Mouse (Mus musculus) kidney, postnatal 36 days (tissue): ENCODE results near the gene Cntln.

Experiments used
- DNase-seq, 2 experiments: peaks; one replicate each; pipeline ENCODE4 v3.0.0; 2021 to 2022; ENCODE audit warnings: mixed read lengths in 2 of 2

Cntln gene

GRCm38 (mm10) chr4:84884111-84884538 lies at the start of gene Cntln:
TSS of gene Cntln (plus strand) at chr4:84884309.
- DNase-seq: peak; percentile 95 to 96

GRCm38 (mm10) chr4:84836979-84837378 lies 47.1 kb upstream of the Cntln start:
- DNase-seq: peak; percentile 30 to 49

- DNase-seq: no peak
Observed at GRCm38 (mm10) chr4:84838545-84838944, 45.6 kb upstream of the Cntln start.

GRCm38 (mm10) chr4:84839466-84839865 lies 44.6 kb upstream of the Cntln start:
- no peak for DNase-seq

- DNase-seq: no peak
Observed at GRCm38 (mm10) chr4:84857588-84857987, 26.5 kb upstream of the Cntln start.

- peak; percentile 49 to 71 for DNase-seq
Observed at GRCm38 (mm10) chr4:84876347-84876746, 7.8 kb upstream of the Cntln start.

- no peak for DNase-seq
Observed at GRCm38 (mm10) chr4:84883646-84884045, 463 bp upstream of the Cntln start.

GRCm38 (mm10) chr4:84884539-84885270 lies 596 bp downstream of the Cntln start:
- DNase-seq: peak; percentile 61 to 77

- DNase-seq: no peak
Observed at GRCm38 (mm10) chr4:84885271-84885540, 1.1 kb downstream of the Cntln start.

GRCm38 (mm10) chr4:84918393-84918792 lies 34.3 kb downstream of the Cntln start:
- DNase-seq: no peak

- DNase-seq: no peak
Observed at GRCm38 (mm10) chr4:84934342-84934929, 50.3 kb downstream of the Cntln start.

GRCm38 (mm10) chr4:84942059-84942458 lies 58.0 kb downstream of the Cntln start:
- no peak for DNase-seq

GRCm38 (mm10) chr4:84942651-84943050 lies 58.5 kb downstream of the Cntln start:
- DNase-seq: no peak

- no peak for DNase-seq
Observed at GRCm38 (mm10) chr4:84944100-84944499, 60.0 kb downstream of the Cntln start.

GRCm38 (mm10) chr4:84946450-84946849 lies 62.3 kb downstream of the Cntln start:
- no peak for DNase-seq

- DNase-seq: no peak
Observed at GRCm38 (mm10) chr4:84976875-84977646, 93.0 kb downstream of the Cntln start.

- DNase-seq: no peak
Observed at GRCm38 (mm10) chr4:84995520-84996348, 111.6 kb downstream of the Cntln start.

GRCm38 (mm10) chr4:85005581-85005980 lies 121.5 kb downstream of the Cntln start:
- no peak for DNase-seq

GRCm38 (mm10) chr4:85006789-85007188 lies 122.7 kb downstream of the Cntln start:
- no peak for DNase-seq

GRCm38 (mm10) chr4:85010846-85011245 lies 126.7 kb downstream of the Cntln start:
- no peak for DNase-seq

- DNase-seq: no peak
Observed at GRCm38 (mm10) chr4:85045748-85046147, 161.6 kb downstream of the Cntln start.

GRCm38 (mm10) chr4:85049933-85050553 lies 165.9 kb downstream of the Cntln start:
- DNase-seq: no peak

GRCm38 (mm10) chr4:85054616-85055015 lies 170.5 kb downstream of the Cntln start:
- no peak for DNase-seq
